Mouse (Mus musculus) kidney, adult 18-20 months (tissue): ENCODE results near the gene Gm42715.

Experiments
- DNase-seq: peaks from one replicate; pipeline ENCODE4 v3.0.0; 2021

The Gm42715 gene

GRCm38 (mm10) chr7:127587196-127587595 lies 67.8 kb downstream of the Gm42715 start:
- DNase-seq = no peak

- peak; percentile 94 for DNase-seq
Observed at GRCm38 (mm10) chr7:127588011-127588871, 68.9 kb downstream of the Gm42715 start, which contains the start of the genes Ccdc189 and Rnf40. Gene Ccdc189 (minus strand): TSS chr7:127588595. Gene Rnf40 (plus strand): TSS chr7:127588767.

GRCm38 (mm10) chr7:127588901-127589300 lies 69.5 kb downstream of the Gm42715 start:
- DNase-seq = no peak

GRCm38 (mm10) chr7:127589637-127590036 lies 70.3 kb downstream of the Gm42715 start:
- no peak for DNase-seq

- no peak for DNase-seq
Observed at GRCm38 (mm10) chr7:127591108-127591507, 71.7 kb downstream of the Gm42715 start.

GRCm38 (mm10) chr7:127592575-127592974 lies 73.2 kb downstream of the Gm42715 start:
- DNase-seq = no peak

GRCm38 (mm10) chr7:127596747-127597146 lies 77.4 kb downstream of the Gm42715 start:
- DNase-seq = no peak

GRCm38 (mm10) chr7:127600612-127601011 lies 81.2 kb downstream of the Gm42715 start:
- DNase-seq = no peak

GRCm38 (mm10) chr7:127601735-127602134 lies 82.4 kb downstream of the Gm42715 start:
- no peak for DNase-seq

GRCm38 (mm10) chr7:127602903-127603302 lies 83.5 kb downstream of the Gm42715 start:
- DNase-seq = no peak

GRCm38 (mm10) chr7:127604256-127604655 lies 84.9 kb downstream of the Gm42715 start:
- DNase-seq = no peak

- DNase-seq = no peak
Observed at GRCm38 (mm10) chr7:127607150-127607549, 87.8 kb downstream of the Gm42715 start.

- no peak for DNase-seq
Observed at GRCm38 (mm10) chr7:127611011-127611410, 91.6 kb downstream of the Gm42715 start.

GRCm38 (mm10) chr7:127611561-127611960 lies 92.2 kb downstream of the Gm42715 start:
- no peak for DNase-seq

GRCm38 (mm10) chr7:127613501-127613900 lies 94.1 kb downstream of the Gm42715 start:
- DNase-seq = peak; percentile 51

GRCm38 (mm10) chr7:127614091-127614490 lies 94.7 kb downstream of the Gm42715 start:
- no peak for DNase-seq

- DNase-seq = peak; percentile 78
Observed at GRCm38 (mm10) chr7:127614511-127614890, 95.1 kb downstream of the Gm42715 start.

- DNase-seq = peak; percentile 83
Observed at GRCm38 (mm10) chr7:127614891-127615843, 95.8 kb downstream of the Gm42715 start, which contains the start of gene Zfp629. Gene Zfp629 (minus strand): TSS chr7:127615797.

GRCm38 (mm10) chr7:127616336-127616735 lies 97.0 kb downstream of the Gm42715 start:
- DNase-seq = no peak
